Mouse (Mus musculus): Measurements from ENCODE around the gene Grm8.
"Not testable (repeated sequence)": the region's sequence is repeated elsewhere in the genome, so short reads cannot be mapped to it uniquely, and the experiment has no call there.

The Grm8 gene

GRCm38 (mm10) chr6:27849644-27850043, 285.3 kb downstream of the Grm8 start:
- no peak for DNase-seq (ENCODE audit: low spot score)

GRCm38 (mm10) chr6:27836159-27836558, 298.8 kb downstream of the Grm8 start:
- DNase-seq (ENCODE audit: low spot score) = no peak

GRCm38 (mm10) chr6:27819735-27820134, 315.2 kb downstream of the Grm8 start:
- DNase-seq (ENCODE audit: low spot score) = not testable (repeated sequence)

- no peak for DNase-seq (ENCODE audit: low spot score)
These were observed 322.2 kb downstream of the Grm8 start for GRCm38 (mm10) chr6:27812789-27813188.

GRCm38 (mm10) chr6:27809996-27810395, 325.0 kb downstream of the Grm8 start:
- no peak for DNase-seq (ENCODE audit: low spot score)

- no peak for DNase-seq (ENCODE audit: low spot score)
These were observed 328.2 kb downstream of the Grm8 start for GRCm38 (mm10) chr6:27806741-27807140.

GRCm38 (mm10) chr6:27800881-27801572, 334.0 kb downstream of the Grm8 start:
- no peak for DNase-seq (ENCODE audit: low spot score)

- DNase-seq (ENCODE audit: low spot score) = no peak
These were observed 336.2 kb downstream of the Grm8 start for GRCm38 (mm10) chr6:27798735-27799134.

- no peak for DNase-seq (ENCODE audit: low spot score)
These were observed 345.4 kb downstream of the Grm8 start for GRCm38 (mm10) chr6:27789566-27789965.

- DNase-seq (ENCODE audit: low spot score) = no peak
These were observed 345.8 kb downstream of the Grm8 start for GRCm38 (mm10) chr6:27789151-27789550.

GRCm38 (mm10) chr6:27782251-27782650, 352.7 kb downstream of the Grm8 start:
- no peak for DNase-seq (ENCODE audit: low spot score)

GRCm38 (mm10) chr6:27781371-27781770, 353.6 kb downstream of the Grm8 start:
- DNase-seq (ENCODE audit: low spot score) = no peak

- DNase-seq (ENCODE audit: low spot score) = no peak
These were observed 359.2 kb downstream of the Grm8 start for GRCm38 (mm10) chr6:27775646-27776271.

GRCm38 (mm10) chr6:27762061-27762460, 372.9 kb downstream of the Grm8 start:
- DNase-seq (ENCODE audit: low spot score) = no peak

- DNase-seq (ENCODE audit: low spot score) = no peak
These were observed 381.6 kb downstream of the Grm8 start for GRCm38 (mm10) chr6:27753290-27753829.

GRCm38 (mm10) chr6:27746493-27746892, 388.5 kb downstream of the Grm8 start:
- DNase-seq (ENCODE audit: low spot score) = no peak

GRCm38 (mm10) chr6:27745693-27746451, 389.1 kb downstream of the Grm8 start:
- no peak for DNase-seq (ENCODE audit: low spot score)

GRCm38 (mm10) chr6:27689382-27689781, 445.6 kb downstream of the Grm8 start:
- DNase-seq (ENCODE audit: low spot score) = no peak

- no peak for DNase-seq (ENCODE audit: low spot score)
These were observed 473.1 kb downstream of the Grm8 start for GRCm38 (mm10) chr6:27661747-27662435.

- no peak for DNase-seq (ENCODE audit: low spot score)
These were observed 477.5 kb downstream of the Grm8 start for GRCm38 (mm10) chr6:27657520-27657919.

- no peak for DNase-seq (ENCODE audit: low spot score)
These were observed 488.5 kb downstream of the Grm8 start for GRCm38 (mm10) chr6:27646503-27646902.

GRCm38 (mm10) chr6:27645054-27645453, 489.9 kb downstream of the Grm8 start:
- no peak for DNase-seq (ENCODE audit: low spot score)

All from T-cell, adult 2 months (primary cell).